Mouse (Mus musculus) sigmoid colon, adult 10 weeks (tissue): ENCODE results near the gene Kdm1a. TPM values are rescaled to one million over a fixed set of nuclear protein-coding genes. Genes with fewer than 3 reads are reported as not detected.

Experiments used
- polyA plus RNA-seq: library from polyadenylated mRNA; stranded (reverse); fragments of 350-450 nt; fragmentation: Illumina TruSeq; extraction: RNeasy Lipid Tissue Mini Kit (QIAGEN cat#74804); gene quantifications from one replicate; pipeline ENCODE4 v1.2.3, GENCODE M21; 2014; ENCODE audit warnings: low read depth, low replicate concordance

Kdm1a gene
- 126 TPM for polyA plus RNA-seq

DNA sequence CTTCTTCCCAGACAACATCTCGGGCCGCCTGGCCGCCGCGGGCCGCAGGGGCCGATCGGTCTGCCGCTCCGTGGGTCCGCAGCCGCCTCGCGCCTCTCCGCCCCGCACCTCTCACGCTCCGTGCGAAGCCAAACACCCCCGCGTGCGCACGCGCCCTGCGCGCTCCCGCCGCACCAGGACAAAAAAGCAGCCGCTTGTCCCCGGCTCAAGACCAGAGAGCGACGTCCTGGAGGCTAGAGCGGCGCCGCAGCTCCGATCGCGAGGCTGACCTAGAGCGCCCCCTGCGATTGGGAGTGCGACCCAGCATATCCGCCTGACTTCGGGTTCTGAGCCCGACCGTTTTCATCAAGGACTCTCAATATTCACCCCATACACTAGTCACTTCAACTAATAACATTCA is at the start of gene Kdm1a:
TSS of gene Kdm1a (minus strand) at position 156 of the 400 bp plus-strand sequence.

DNA sequence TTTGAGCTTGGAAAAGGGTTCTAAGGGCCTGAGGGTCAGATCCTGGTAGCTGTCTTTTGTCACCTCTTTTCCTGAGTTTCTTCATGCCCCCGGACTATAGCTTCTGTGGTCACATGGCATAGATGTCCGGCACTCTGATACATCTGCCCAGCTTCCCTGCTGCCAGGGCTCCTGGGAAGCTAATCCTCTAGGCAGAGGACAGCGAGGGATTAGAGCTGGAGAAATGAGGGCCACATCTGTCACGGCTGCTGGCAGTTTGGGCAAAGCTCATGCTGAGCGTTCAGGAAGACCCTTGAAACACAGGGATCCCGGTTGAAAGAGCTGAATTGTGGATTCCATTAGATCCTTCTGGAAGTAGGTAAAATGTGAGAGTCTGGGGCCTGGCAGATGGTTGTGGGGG is 19.9 kb upstream of the Kdm1a start, which contains the start of gene Lactbl1:
TSS of gene Lactbl1 (plus strand) at position 234 of the 400 bp plus-strand sequence.

DNA sequence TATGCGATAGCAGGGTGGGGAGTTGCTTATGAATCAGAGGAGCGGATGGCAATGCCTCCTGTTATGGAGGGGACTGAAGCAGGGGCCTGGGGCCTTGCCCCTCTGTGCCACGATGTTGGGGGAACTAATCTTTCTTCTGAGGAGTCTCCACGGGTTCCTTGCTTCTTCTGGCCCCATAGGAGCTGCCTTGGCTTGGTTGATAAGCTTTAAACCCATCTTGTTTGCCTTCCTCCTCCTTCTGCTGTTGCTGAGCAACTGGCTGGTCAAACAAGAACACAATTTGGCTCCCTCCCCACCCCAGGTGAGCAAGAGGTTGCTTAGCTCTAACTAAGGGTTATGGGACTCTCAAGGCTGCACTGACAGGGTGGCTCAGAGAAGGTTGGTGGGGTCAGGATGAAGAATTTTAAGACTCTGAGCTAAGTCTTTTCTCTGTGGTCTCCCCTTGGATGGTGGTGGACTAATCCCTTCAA is 7.9 kb upstream of the Kdm1a start, which contains the start of gene Tex46:
TSS of gene Tex46 (plus strand) at position 51 of the 470 bp plus-strand sequence.

Other genes with a start within 250 kb of the Kdm1a start
- 0.19 TPM for gene Htr1d, start 179.2 kb downstream of the Kdm1a start, polyA plus RNA-seq
- gene 6030445D17Rik, start 140.5 kb downstream of the Kdm1a start, polyA plus RNA-seq, result 0.50 TPM
- gene Luzp1, start 133.0 kb downstream of the Kdm1a start, polyA plus RNA-seq, result 123 TPM
- gene Tex46, start 7.7 kb upstream of the Kdm1a start, polyA plus RNA-seq, result not detected
- gene Lactbl1, start 19.9 kb upstream of the Kdm1a start, polyA plus RNA-seq, result not detected
- 3.4 TPM for gene Ephb2, start 233.3 kb upstream of the Kdm1a start, polyA plus RNA-seq